Mouse (Mus musculus) frontal cortex, adult 2 months (tissue): ENCODE measurements around the gene Isg20l2. TPM values are rescaled to one million over a fixed set of nuclear protein-coding genes. Genes with fewer than 3 reads are reported as not detected.

Source experiments
- DNase-seq, 2 experiments: peaks; one replicate each; pipeline ENCODE4 v3.0.0; 2022; ENCODE audit warnings: low spot score in 1 of 2; ENCODE audit errors: extremely low spot score in 1 of 2
- polyA plus RNA-seq: library from polyadenylated mRNA; depleted of rRNA; stranded (reverse); fragments of >200 nt; gene quantifications from 2 replicates; pipeline ENCODE4 v1.2.3, GENCODE M21; 2012

Gene Isg20l2
- polyA plus RNA-seq, 1 experiment, result 13.9 TPM

DNA sequence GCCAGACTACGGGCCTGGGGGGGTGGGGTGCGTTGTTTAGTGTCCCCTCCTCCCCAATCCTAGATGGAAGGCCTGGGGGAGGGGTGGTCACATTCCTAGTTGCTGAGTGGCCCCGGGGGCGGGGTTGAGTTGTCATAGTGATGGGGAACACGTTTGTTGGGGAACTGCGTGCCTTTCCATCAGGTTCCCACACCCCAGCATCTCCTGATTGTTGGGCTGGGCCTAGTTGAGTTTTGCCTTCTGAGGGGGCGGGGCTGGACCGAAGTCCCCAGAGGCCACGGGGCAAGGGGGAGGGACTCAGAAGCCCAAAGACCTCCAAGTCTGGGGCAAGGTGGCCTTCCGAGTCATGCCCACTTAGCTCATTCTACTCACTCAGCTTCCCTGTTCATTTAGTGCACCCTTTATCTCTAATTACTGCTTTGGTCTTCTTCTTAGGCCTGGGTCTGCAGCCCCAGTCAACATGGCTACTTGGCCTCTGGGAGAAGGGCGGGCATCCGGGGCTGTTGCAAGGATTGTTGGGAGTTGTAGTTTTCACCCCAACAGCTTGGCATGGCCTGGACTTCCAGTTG, 19.5 kb upstream of the Isg20l2 start:
- DNase-seq, result peak in 1 of 2 experiments; percentile 46

DNA sequence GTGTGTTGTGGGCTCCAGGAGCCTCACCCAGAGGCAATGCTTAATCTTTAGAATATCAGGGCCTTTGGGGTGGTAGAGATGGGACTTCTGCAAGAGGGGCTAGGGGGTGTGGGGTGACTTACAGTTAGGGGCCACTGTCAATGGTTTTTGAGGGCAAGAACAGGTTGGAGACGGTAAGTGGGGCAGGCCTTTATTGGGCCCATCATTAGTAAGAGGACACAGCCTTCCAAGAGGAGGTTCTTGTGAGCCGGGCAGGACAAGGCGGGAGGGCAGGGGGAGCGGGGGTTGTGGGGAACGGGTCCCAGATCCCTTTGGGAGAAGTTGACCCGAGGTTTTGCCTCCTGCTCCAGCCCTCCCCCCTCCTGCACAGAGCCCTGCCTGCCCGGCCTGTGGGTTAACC, 16.6 kb upstream of the Isg20l2 start:
- DNase-seq, result no peak

DNA sequence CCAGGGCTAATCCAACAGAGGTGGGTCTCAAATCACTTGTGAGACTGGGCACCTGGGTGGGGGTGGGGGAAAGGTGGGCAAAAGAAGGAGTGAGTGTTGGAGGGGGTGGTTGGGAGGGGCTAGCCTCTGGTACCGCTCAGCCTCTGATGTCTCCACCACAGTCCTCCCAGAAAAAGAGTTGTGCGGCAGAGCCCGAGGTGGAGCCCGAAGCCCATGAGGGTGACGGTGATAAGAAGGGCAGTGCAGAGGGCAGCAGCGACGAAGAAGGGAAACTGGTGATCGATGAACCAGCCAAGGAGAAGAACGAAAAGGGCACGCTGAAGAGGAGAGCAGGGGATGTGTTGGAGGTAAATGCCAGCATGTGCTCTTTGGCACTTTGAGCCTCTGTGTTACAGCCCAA, 16.2 kb upstream of the Isg20l2 start:
- no peak for DNase-seq

DNA sequence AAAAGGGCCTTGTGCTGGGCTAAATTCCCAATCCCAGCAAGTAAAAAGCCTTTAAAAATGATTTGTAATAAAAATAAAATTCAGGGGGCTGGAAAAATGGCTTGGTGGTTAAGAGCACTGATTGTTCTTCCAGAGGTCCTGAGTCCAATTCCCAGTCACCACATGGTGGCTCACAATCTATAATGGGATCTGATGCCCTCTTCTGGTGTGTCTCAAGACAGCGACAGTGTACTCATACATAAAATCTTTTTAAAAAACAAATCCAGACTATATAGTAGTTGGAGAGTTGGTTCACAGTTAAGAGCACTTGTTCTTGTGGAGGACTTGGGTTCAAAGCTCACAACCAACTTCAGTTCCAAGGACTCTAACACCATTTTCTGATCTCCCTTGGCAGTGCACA, 13.1 kb upstream of the Isg20l2 start:
- no peak for DNase-seq

DNA sequence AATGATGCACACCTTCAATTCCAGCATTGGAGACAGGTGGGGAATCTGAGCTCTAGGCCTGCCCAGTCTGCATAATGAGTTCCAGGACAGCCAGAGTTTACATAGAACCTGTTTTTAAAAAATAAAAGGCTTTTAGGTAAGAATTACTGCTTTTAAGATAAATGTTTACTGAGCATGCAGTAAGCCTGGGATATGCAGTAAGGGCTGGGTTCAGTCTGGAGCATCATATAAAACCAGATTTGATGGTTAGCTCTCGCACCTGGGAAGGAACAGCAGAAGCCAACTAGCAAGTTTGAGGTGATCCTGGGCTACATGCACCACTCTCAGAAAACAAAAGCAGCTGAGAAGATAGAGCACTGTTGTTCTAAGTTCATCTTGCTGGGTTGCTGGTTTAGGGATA, 11.6 kb upstream of the Isg20l2 start:
- no peak for DNase-seq

DNA sequence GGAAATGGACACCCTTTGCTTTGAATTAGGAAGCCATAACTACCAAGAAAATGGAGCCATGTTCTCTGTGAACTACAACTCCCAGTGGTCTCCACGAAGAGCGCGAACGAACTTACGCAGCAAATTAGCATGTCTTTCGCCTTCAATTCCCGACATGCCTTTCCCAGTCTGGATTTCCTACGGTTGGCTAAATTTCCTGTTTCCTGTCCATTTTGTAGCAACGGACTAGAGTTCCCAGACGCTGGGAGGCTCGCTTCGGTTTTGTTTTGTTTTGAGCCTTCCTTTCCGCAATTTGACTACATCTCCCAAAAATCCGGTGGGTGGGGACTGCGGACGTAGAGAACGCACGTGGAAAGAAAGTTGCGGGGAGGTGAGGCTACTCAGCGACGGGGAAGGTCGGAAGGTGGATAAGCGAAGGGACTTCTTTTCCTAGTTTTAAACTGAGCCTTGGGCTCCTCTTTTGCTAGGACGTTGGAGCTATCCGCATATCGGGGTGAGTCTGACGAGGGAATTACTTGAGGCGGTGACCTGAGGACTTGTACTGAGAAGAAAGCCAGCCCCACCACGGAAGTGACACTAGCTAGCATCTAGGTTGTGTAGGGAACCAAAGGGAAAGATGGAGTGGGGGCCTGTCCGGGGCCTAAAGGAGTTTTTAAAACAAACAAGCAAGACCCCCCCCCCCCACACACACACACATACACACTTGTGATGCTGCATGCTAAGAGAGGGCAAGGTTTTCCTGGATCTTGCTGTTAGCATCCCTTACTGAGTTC, 10.6 kb upstream of the Isg20l2 start, which contains the start of gene Mrpl24:
Mrpl24 (plus strand) TSS at position 171 of the 773 bp plus-strand sequence.
- DNase-seq, result peak; percentile 94 to 95

DNA sequence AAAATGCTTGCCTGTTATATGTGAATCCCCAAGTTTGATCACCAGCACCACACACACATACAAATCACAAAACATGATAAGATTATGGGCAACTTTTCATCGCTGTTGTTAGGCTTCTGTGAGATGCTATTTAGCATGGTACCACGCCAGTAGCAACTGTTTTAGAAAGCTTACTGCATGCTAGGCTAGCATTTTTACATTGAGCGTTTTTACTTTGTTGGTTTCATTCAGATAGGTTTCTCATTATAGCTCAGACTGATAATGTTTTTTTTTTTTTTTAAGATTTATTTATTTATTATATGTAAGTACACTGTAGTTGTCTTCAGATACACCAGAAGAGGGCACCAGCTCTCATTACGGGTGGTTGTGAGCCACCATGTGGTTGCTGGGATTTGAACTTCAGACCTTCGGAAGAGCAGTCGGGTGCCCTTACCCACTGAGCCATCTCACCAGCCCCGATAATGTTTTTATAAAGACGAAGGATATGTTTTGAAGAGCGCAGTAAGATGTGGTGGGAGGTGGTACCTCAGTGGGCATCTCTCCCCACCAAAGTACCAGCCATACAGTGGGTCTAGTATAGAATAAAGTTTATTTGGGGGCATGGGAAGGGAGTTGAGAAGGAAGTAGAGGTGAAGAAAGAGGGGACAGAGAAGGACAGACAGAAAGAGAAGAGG, 9.7 kb upstream of the Isg20l2 start:
- no peak for DNase-seq

DNA sequence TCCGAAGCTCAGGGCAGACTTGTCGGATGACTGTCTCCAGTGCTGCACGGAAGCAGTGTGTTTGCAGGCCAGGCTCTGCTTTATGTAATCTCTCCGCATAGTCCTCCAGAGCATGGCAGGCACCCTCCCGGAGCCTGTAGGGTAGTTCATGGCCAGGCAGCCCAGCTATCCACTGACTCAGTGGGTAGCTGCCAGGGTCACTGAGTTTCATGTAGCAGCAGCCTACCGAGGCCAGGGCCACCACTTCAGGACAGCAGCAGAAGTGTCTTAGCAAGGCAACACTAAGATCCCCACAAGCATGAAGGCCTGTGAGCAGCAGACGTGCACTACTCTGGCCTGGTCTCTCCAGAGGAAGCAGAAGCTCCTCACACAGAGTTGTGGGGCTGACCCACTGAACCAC, 5.1 kb upstream of the Isg20l2 start:
- no peak for DNase-seq

DNA sequence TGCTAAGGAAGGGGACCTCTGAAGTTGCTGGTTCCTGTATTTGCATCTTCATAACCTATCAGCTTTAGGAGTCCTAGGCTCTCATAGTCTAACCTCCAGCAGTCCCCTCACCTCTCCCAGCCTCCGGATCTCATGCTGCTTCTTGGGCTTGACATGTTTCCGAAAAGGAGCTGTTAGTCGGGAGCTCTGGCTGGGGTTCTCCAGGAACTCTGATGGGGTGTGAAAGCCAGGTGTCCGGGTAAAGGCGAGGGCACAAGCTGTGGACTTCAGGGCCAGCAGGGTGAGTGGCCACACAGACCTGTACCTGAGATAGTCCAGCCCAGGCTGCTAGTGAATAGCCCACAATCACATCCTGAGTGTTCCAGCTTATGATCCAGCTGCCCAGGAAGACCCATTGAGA, 2.7 kb upstream of the Isg20l2 start:
- DNase-seq, result no peak

DNA sequence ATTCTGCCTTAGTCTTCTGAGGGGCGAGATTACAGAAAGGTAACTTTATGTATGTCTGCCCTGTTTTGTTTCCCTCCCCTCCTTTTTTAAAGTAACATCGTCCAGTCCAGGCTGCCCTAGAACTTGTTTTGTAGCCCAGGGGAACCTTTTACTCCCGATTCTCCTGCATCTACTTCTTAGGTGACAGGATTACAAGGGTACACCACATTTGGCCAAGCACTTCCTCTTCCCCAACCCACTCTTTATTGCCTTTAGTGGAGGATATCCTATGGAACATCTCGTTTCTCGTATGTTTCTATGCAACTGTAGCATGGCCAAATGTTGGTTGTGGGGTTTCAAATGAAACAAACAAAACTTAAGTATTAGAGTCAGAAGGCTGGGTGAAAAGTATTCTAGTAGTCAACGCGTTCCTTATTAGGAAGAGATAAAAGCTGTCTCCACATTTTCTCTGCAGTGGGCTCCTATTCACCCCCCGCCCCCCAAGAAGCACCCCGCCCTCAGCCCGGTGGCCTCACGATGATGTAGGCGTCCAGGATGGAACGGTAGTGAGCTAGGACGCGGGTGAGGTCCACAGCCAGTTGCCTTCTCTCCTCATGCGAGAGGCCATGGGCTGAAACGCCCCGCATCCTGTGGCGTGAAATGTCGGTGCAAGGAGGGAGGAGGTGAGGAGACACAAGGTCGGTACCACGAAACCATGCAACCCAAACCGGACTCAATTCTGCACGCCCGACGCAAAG, 605 bp upstream of the Isg20l2 start:
- DNase-seq, result no peak

DNA sequence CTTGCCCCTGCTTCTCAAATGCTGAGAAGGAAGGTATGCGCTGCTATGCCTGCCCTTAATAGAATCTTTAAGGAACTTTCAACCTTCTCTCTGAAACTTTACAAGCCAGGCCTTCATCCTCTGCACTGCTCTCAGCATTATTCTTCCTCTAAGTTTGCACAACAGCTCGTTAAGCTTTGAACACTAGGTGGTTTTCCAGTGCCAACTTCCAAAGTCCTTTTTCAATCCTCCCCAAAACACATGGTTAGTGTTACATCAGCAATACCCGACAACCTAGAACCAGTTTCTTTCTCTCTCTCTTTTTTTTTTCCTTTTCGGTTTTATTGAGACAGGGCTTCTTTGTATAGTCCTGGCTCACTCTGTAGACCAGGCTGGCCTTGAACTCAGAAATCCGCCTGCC, 3.9 kb downstream of the Isg20l2 start:
- DNase-seq, result no peak

DNA sequence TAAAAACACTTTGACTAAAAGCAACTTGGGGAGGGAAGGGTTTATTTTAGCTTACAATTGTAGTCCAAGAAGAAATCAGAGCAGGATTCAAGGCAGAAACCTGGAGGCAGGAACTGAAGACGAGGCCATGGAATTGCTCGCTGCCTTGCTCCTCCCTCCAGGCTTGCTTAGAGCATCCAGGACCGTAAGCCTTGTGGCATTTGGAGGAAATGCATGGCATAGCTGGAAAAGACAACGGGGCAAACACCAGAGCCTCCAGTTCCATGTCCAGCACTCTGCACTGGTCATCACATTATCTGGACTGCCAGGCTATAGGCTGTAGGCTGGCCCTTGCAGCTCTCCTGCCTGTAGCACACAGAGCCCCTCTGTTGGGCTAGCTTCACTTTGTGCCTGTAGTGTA, 4.4 kb downstream of the Isg20l2 start:
- DNase-seq, result no peak

DNA sequence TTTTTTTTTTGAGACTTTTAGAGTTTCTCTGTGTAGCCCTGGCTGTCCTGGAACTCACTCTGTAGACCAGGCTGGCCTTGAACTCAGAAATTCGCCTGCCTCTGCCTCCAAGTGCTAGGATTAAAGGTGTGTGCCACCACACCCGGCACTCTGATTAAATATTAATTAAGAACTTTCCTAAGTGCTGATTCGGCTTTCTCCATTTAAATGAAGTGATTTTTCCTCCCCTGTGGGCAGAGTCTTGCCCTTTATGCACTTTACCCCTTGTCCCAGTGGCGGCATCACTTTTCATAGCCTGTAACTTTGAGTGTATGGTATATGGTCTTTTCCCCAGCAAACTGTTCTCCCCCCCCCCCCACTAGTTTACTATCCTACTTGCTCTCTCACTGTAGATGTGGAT, 5.1 kb downstream of the Isg20l2 start:
- DNase-seq, result no peak

DNA sequence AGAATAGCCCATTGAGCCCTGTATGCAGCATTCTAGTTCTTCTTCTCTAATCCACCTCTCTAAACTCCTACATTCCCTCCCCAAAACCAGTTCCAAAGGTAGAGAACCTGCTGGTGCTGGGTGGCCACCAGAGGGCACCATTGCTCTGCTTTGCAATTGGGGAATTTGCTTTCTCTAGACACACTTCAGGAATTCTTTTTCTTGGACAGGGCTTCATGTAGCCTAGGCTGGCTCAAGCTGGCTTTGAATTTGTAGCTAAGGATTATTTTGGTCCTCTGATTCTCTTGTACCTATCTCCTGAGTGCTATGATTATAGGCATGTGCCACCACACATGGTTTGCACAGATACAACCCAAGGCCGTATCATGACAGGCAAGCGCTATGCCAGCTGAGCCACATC, 5.7 kb downstream of the Isg20l2 start:
- DNase-seq, result peak in 1 of 2 experiments; percentile 89

DNA sequence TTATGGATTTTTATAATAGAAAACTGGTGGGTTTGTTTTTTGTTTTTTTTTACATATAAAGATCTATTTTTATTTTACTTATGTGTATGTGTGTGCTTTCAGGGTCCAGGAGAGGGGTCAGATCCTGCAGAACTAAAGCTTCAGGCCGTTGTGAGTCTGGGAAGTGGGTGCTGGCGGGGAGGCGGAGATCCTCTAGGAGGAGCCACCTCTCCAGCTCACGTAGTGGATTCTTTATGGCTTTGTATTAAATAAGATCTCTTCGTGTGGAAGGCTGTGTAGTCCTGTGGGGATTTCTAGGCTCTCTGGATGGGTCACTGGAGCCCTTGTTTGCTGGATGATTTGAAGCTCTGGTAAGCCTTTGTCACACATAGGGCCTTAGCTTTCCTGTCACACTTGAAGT, 10.5 kb downstream of the Isg20l2 start:
- no peak for DNase-seq

DNA sequence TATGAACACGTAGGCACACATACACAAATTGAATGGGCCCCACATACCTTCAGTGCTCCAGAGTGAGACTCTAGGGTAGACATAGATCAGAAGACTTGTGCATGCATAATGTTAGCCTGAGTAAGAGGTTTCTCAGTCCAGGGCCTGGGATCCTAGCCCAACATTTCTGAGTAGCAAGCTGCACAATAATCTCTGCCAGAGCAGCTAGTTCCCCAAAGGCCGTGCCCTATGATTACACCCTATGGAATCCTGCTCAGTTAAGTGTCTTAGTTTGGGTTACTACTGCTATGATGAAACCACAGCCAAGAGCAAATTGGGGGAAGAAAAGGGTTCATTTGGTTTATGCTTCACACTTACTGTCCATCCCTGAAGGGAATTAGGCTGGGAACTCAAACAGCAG, 12.4 kb downstream of the Isg20l2 start:
- DNase-seq, result no peak

DNA sequence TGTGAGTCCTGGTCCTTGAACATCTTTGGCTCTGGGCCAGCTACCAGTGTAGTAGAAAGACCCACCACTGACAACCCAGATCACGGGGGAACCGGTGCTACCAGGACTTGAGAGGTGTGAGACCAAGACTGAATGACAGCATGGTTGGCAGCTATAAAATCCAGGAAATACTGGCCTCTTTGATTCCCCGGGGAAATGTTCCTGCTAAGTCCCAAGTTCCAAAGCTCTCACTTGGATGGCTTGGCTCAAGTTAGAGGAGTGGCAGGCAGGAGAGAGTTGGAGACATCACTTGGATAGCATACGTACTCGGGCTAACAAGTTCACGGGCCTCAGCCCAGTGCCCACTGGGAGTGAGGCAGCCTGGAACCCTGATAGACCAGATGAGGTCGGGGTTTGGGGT, 13.5 kb downstream of the Isg20l2 start:
- DNase-seq, result no peak

DNA sequence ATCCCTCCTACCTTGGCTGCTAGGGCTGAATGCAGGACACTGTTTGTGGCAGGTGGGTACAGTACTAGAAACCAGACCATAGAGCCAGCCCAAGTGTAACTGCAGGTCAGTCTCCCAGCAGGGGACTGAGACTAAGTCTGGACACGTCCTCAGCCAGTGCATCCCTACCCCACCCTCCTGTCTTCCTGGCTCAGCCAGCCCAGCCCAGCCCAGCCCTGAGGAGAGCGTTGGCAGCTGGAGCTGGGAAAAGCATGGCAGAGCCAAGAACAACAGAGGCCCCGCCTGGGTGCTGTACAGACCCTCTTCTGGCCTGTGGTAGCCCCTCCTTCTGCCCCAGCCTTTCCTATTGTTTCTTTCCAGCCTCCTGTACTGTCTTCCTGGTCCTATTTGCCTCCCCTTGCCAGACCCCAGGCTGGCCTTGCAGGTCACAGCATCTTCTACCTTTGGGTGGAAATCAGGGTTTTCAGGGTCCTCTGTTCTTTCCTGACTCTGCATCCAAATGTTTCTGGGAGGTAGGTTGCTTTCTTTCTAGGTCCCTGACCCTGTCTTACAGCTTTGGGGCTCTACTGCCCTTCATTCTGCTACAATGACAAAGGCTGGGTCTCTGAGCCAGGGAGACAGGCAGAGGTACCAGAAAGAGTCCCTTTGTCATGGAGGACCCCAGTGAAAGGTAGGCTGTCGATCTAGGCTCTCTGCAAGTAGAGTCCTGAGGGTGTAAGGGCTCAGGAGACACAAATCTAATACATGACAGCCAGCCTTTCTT, 14.9 kb downstream of the Isg20l2 start:
- DNase-seq, result no peak

DNA sequence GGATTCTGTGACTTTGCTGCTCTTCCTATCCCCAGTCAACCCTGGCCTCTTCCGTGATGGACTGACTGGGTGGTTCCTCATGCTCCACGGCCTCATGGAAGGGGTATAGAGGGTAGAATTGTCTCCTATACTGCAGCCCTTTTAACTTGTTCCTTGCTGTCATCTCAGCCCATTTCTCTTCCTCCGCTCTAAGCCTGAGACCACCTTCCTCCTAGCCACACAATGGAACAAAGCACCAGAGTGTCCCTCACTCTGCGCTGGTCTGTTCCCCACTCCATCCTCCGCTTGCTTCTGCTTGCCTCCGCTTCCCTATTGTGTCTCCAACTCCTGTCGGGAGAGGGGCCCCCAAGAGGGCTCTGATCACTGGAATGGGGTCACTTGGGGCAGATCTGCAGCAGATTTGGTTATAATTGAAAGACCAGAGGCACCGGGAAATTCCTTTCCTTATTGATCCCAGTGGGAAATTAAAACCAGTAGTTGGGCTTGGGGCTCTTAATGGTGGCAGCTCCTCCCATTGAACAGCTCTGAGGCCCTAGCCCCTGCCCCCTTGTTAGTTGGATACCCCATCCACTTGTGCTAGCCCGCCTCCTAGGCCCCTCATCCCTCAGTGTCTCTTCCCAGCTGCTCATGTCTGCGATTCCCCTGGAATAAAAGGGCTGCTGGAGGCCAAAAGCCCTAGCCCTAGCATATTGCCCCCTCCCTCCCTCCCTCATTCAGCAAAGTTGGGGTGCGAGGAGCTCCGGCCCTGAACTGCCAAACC, 15.8 kb downstream of the Isg20l2 start:
- no peak for DNase-seq

DNA sequence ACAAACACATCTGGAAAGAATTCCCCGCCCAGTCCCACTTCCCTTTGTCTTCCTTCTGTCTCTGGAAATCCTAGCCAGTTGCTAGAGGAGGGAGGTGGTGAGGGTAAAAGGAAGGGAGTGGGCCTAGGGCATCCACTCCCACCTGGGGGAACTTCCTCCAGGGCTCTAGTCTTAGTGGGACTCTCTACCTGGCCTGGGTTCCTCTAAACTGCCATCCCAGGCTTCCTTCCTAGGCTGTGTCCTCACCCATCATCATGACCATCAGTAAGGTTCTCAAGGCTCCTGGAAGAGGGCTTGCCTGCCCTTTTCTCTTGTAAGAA, 16.4 kb downstream of the Isg20l2 start:
- DNase-seq, result no peak
